Mouse (Mus musculus) megakaryocyte, embryonic 14.5 days (primary cell): ENCODE results near the gene Fzr1.

Experiments
- FLI1 ChIP-seq: IDR thresholded peaks from 2 replicates; pipeline ENCODE4 v1.6.1; 2012; ENCODE audit warnings: low read length, inconsistent platforms, mixed read lengths
- GATA1 ChIP-seq: IDR thresholded peaks from 3 replicates; pipeline ENCODE4 v1.6.1; 2012; ENCODE audit warnings: mixed read lengths, low read length, inconsistent platforms, borderline replicate concordance

DNA sequence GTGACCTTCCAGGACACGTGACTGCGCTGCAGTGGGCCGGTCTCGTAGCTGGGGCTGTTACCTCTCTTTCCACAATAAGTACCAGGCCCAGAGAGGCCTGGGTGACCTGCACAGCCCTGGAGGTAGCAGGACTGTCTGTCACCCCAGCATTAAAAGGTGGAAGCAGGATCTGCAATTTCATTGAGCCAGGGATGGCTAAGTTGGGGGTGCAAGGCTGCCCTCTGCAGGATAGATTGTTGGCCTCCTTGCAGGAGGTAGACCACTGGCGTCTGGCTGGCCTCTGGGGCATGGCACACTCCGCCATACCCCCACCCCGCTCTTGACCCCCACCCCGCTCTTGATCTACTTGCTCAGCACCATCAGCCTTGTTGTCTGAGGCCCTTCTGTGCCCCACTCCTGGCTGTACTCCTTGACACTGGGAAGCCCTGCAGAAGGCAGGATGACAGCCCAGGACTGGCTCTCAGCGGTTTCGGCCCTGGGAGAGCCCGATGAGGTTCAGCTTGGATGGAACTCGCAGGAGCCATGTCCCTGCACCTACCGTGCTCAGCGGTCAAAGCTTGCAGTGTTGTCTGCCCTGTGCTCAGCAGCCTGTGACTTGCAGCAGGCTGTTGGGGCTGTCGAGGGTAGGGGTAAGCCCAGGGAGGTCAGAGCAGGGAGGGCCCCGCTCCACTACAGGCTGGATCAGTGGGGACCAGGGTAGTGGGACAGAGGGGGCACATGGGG, 61.8 kb downstream of the Fzr1 start:
- TF ChIP-seq GATA1 (no peak), FLI1 (no peak)
